Mouse (Mus musculus): ENCODE measurements around the gene Ap1m1.

The Ap1m1 gene

GRCm38 (mm10) chr8:72239499-72240402 lies at the start of gene Ap1m1:
Ap1m1 (plus strand) TSS chr8:72240018.
- peak; percentile 94 to 97 for DNase-seq

GRCm38 (mm10) chr8:72190215-72190539 lies 49.6 kb upstream of the Ap1m1 start:
- DNase-seq, result no peak

- DNase-seq, result no peak
Measured at GRCm38 (mm10) chr8:72192065-72192464, 47.8 kb upstream of the Ap1m1 start.

GRCm38 (mm10) chr8:72197997-72198396 lies 41.8 kb upstream of the Ap1m1 start:
- DNase-seq, result no peak

- no peak for DNase-seq
Measured at GRCm38 (mm10) chr8:72208582-72208981, 31.2 kb upstream of the Ap1m1 start.

- no peak for DNase-seq
Measured at GRCm38 (mm10) chr8:72210222-72210621, 29.6 kb upstream of the Ap1m1 start.

GRCm38 (mm10) chr8:72210710-72211109 lies 29.1 kb upstream of the Ap1m1 start:
- no peak for DNase-seq

- DNase-seq, result no peak
Measured at GRCm38 (mm10) chr8:72211846-72212245, 28.0 kb upstream of the Ap1m1 start.

- DNase-seq, result no peak
Measured at GRCm38 (mm10) chr8:72212751-72213150, 27.1 kb upstream of the Ap1m1 start, which contains the start of gene Cib3. Cib3 (minus strand) TSS chr8:72212837.

- DNase-seq, result no peak
Measured at GRCm38 (mm10) chr8:72213536-72213935, 26.3 kb upstream of the Ap1m1 start, which contains the start of gene Gm11034. Gm11034 (minus strand) TSS chr8:72213636.

GRCm38 (mm10) chr8:72215060-72215459 lies 24.8 kb upstream of the Ap1m1 start:
- peak; percentile 49 to 71 for DNase-seq

GRCm38 (mm10) chr8:72215871-72216270 lies 23.9 kb upstream of the Ap1m1 start:
- no peak for DNase-seq

- no peak for DNase-seq
Measured at GRCm38 (mm10) chr8:72218781-72219540, 20.9 kb upstream of the Ap1m1 start.

- peak; percentile 74 to 79 for DNase-seq
Measured at GRCm38 (mm10) chr8:72219541-72220363, 20.1 kb upstream of the Ap1m1 start, which contains the start of gene Fam32a. Fam32a (plus strand) TSS chr8:72219730.

- DNase-seq, result no peak
Measured at GRCm38 (mm10) chr8:72220758-72221157, 19.1 kb upstream of the Ap1m1 start.

GRCm38 (mm10) chr8:72222656-72223055 lies 17.2 kb upstream of the Ap1m1 start:
- no peak for DNase-seq

GRCm38 (mm10) chr8:72240403-72240763 lies 565 bp downstream of the Ap1m1 start:
- DNase-seq, result no peak

- DNase-seq, result no peak
Measured at GRCm38 (mm10) chr8:72240951-72241350, 1.1 kb downstream of the Ap1m1 start.

- no peak for DNase-seq
Measured at GRCm38 (mm10) chr8:72242226-72242625, 2.4 kb downstream of the Ap1m1 start.

GRCm38 (mm10) chr8:72244610-72245009 lies 4.8 kb downstream of the Ap1m1 start:
- DNase-seq, result no peak

GRCm38 (mm10) chr8:72257171-72257901 lies 17.5 kb downstream of the Ap1m1 start:
- peak in 1 of 2 experiments; percentile 63 for DNase-seq

- no peak for DNase-seq
Measured at GRCm38 (mm10) chr8:72257902-72258238, 18.1 kb downstream of the Ap1m1 start.
